In the genomic region with DNA sequence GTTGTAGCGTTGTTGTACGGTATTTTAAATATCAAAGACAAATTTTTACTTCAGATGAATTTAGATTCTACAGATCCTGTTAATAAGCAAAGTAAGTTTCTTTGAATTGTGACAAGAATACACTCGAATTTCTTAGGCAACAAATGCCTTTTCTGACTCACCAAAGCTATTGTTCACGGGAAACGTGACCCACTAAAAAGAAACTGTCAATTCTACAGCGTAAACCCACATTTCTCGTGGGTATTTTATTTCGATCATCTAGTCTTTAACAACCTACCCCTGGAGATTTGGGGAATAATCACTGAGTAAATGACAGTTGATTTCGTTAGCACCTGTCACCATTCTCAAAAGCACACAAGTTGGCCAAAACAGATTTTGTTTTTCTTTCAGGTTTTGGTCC, we compare ENCODE assay signal across 8 mouse cellular contexts. TPM values are rescaled to one million over a fixed set of nuclear protein-coding genes. Genes with fewer than 3 reads are reported as not detected.
A peak's percentile ranks its signal among the peaks of the same experiment; 100 is the strongest.
DNase-seq lines count a peak whose midpoint lies in the region; ATAC-seq and TF ChIP-seq lines count a peak whose summit lies in the region.

No protein-coding gene starts in this region.

- DNase-seq in lung, postnatal 0 days (ENCODE audit: low spot score), result no peak
- no peak for DNase-seq in lung, postnatal 10 days
- DNase-seq in limb, embryonic 10.5 days (ENCODE audit: low spot score), result no peak
- DNase-seq in right cerebral cortex, adult 2 months (ENCODE audit: low spot score in 2 of 2), result no peak
- no peak for DNase-seq in retina, embryonic 14.5 days (ENCODE audit: low spot score)

- H3K4me2 ChIP-seq in lung, postnatal 0 days (replicated peaks; ENCODE audit: low read depth, low read length), result peak overlapping the region; percentile 83
- peak overlapping the region; percentile 68 for H3K4me2 ChIP-seq in embryonic facial prominence, embryonic 15.5 days (replicated peaks)

- ATAC-seq in lung, postnatal 0 days, result no peak
- no peak for ATAC-seq in embryonic facial prominence, embryonic 15.5 days (ENCODE audit: insufficient number of reproducible peaks, low FRiP score, low TSS enrichment, low read depth)
- ATAC-seq in granulocyte monocyte progenitor cell, adult 5-6 weeks (replicated peaks; ENCODE audit: poor library complexity, severe bottlenecking), result no peak

- peak overlapping the region; percentile 90 for H3K9ac ChIP-seq in lung, postnatal 0 days (replicated peaks; ENCODE audit: low read depth)
- peak overlapping the region; percentile 94 for H3K9ac ChIP-seq in embryonic facial prominence, embryonic 15.5 days

- H3K27me3 ChIP-seq in lung, postnatal 0 days (replicated peaks; ENCODE audit: insufficient read depth, low read length), result no peaks in the 10 kb centered on the region
- no peaks in the 10 kb centered on the region for H3K27me3 ChIP-seq in embryonic facial prominence, embryonic 15.5 days
- no peaks in the 10 kb centered on the region for H3K27me3 ChIP-seq in limb, embryonic 10.5 days (ENCODE audit: low read depth, poor library complexity, severe bottlenecking)

- no peaks in the 10 kb centered on the region for H3K4me1 ChIP-seq in lung, postnatal 0 days (ENCODE audit: insufficient read depth, low read depth, low read length)
- H3K4me1 ChIP-seq in embryonic facial prominence, embryonic 15.5 days, result 0 out of 2 replicates have a peak, but pooled peaks cover 3% of the 10 kb centered on the region
- H3K4me1 ChIP-seq in limb, embryonic 10.5 days, result peaks cover 20% of the 10 kb centered on the region; the same call in 1 of the 2 replicates
- no peaks in the 10 kb centered on the region for H3K4me1 ChIP-seq in olfactory bulb, adult 2 months (ENCODE audit: control insufficient read depth, insufficient read depth, low read length)

- no peak for TF ChIP-seq CTCF in lung, postnatal 0 days (IDR thresholded peaks at IDR 0.05)
- no peak for TF ChIP-seq CTCF in olfactory bulb, adult 2 months (IDR thresholded peaks at IDR 0.05; ENCODE audit: insufficient read depth, low read depth, low read length)

- H3K27ac ChIP-seq in lung, postnatal 0 days (ENCODE audit: low read length), result peak overlapping the region; percentile 98
- H3K27ac ChIP-seq in embryonic facial prominence, embryonic 15.5 days (replicated peaks), result no peak overlapping the region
- peak overlapping the region; percentile 100 for H3K27ac ChIP-seq in limb, embryonic 10.5 days
- no peak overlapping the region for H3K27ac ChIP-seq in olfactory bulb, adult 2 months (ENCODE audit: insufficient read depth, low read depth, low read length)

- no peak for TF ChIP-seq EP300 in lung, postnatal 0 days (IDR thresholded peaks at IDR 0.05)

- H3K36me3 ChIP-seq in lung, postnatal 0 days (ENCODE audit: insufficient read depth, low read length), result no peaks in the 10 kb centered on the region
- H3K36me3 ChIP-seq in embryonic facial prominence, embryonic 15.5 days, result no peaks in the 10 kb centered on the region
- H3K36me3 ChIP-seq in limb, embryonic 10.5 days, result no peaks in the 10 kb centered on the region

- H3K9me3 ChIP-seq in lung, postnatal 0 days (ENCODE audit: low read length), result no peaks in the 10 kb centered on the region
- H3K9me3 ChIP-seq in embryonic facial prominence, embryonic 15.5 days (replicated peaks), result no peaks in the 10 kb centered on the region
- no peaks in the 10 kb centered on the region for H3K9me3 ChIP-seq in limb, embryonic 10.5 days (replicated peaks)

- 4% methylated on average over 9 of the region's 9 CpGs for WGBS in lung, postnatal 0 days
- WGBS in embryonic facial prominence, embryonic 15.5 days, result 6% methylated on average over 9 of the region's 9 CpGs
- WGBS in limb, embryonic 10.5 days, result 24% methylated on average over 9 of the region's 9 CpGs
- 3% methylated on average over 9 of the region's 9 CpGs for WGBS in olfactory bulb, adult 2 months

- TF ChIP-seq POLR2A in olfactory bulb, adult 2 months (IDR thresholded peaks at IDR 0.05; ENCODE audit: insufficient read depth, low read depth, low read length), result no peak

- peak overlapping the region; percentile 96 for H3K4me3 ChIP-seq in lung, postnatal 0 days (ENCODE audit: low read depth, low read length)
- H3K4me3 ChIP-seq in embryonic facial prominence, embryonic 15.5 days (replicated peaks), result peak overlapping the region; percentile 96
- peak overlapping the region; percentile 77 for H3K4me3 ChIP-seq in limb, embryonic 10.5 days
- peak overlapping the region; percentile 82 for H3K4me3 ChIP-seq in olfactory bulb, adult 2 months (ENCODE audit: insufficient read depth, low read depth, low read length)

RNA-seq across cellular contexts. Expression of a gene that starts 1.6 kb away (rescaled TPM):
- polyA plus RNA-seq in lung, postnatal 0 days (2015; fragmentation: Nextera tagmentation; extraction: Ambion mirVana), result 22.5 and 25.3 TPM in 2 replicates
- polyA plus RNA-seq in embryonic facial prominence, embryonic 15.5 days (2015; fragmentation: Nextera tagmentation; extraction: Ambion mirVana), result 79.1 and 85.4 TPM in 2 replicates
- 150 and 171 TPM in 2 replicates for polyA plus RNA-seq in limb, embryonic 10.5 days (2016; fragmentation: Nextera tagmentation; extraction: Ambion mirVana)
- not detected in 2 replicates for polyA plus RNA-seq in olfactory bulb, adult 2 months (2012; ENCODE audit: insufficient read depth, insufficient read length, low replicate concordance, missing spikeins)
- 179 and 238 TPM in 2 replicates for total RNA-seq in granulocyte monocyte progenitor cell, adult 5-6 weeks (2014; fragmentation: Nextera tagmentation)
- total RNA-seq in granulocyte monocyte progenitor cell, adult 5-6 weeks (2017), result 121 and 148 TPM in 2 replicates

Comparison
In these comparisons a context has a peak if more than half of its experiments do, and no peak if none do; other contexts are left out.
1. H3K27ac ChIP-seq: peak in lung, postnatal 0 days (single experiment) and limb, embryonic 10.5 days (single experiment); none in embryonic facial prominence, embryonic 15.5 days (single experiment) and olfactory bulb, adult 2 months (single experiment).
2. Peak in every context shown above with its lines, with median percentiles within 50 percentile points of each other: H3K4me3 ChIP-seq.